Mouse (Mus musculus) bone marrow macrophage, adult 2 months (primary cell): ENCODE results near the gene Trim7.

ENCODE experiments used
- CTCF ChIP-seq: IDR thresholded peaks from 2 replicates; pipeline ENCODE4 v1.5.1; 2012; ENCODE audit warnings: low read depth, mild to moderate bottlenecking, low read length, moderate library complexity
- POLR2A ChIP-seq: IDR thresholded peaks from 2 replicates; pipeline ENCODE4 v1.6.1; 2012; ENCODE audit warnings: mild to moderate bottlenecking, low read depth, low read length, borderline replicate concordance

DNA sequence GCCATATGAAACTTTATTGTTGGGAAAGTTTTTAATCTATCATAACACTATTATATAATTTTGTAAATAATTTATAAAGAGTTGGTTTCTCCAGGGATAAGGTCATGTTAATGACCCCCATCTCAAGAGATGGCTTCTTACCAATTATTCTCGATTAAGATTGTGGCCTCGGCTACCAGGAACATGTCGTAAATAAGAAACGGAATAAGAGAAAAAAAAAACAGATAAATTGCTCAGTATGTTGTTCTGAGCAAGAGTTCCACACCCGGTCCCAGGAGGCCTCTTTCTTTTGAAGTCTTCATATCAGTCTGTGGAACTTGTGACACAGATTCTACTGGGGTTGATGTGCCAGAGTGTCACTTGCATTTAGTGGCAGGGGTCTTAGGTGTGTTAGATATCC is 15.3 kb downstream of the Trim7 start:
- TF ChIP-seq POLR2A (no peak), CTCF (no peak)
